Comparison of ENCODE assay signal across 17 mouse cellular contexts in genomic region chr2:59170208-59170589, GRCm38 (mm10). TPM values are rescaled to one million over a fixed set of nuclear protein-coding genes. Genes with fewer than 3 reads are reported as not detected.
DNase-seq lines count a peak whose midpoint lies in the region; ATAC-seq and TF ChIP-seq lines count a peak whose summit lies in the region.
"Had no signal": no experiment of that assay in that cellular context is flagged by ENCODE, and none has a peak within 500 bp of the region (broad histone marks: within the 10 kb centered on the region; RNA-seq: fewer than 3 reads in every experiment).

No protein-coding gene starts in this region.

- H3K9me3 ChIP-seq in liver, postnatal 0 days (ENCODE audit: low read length), result no peaks in the 10 kb centered on the region
- H3K9me3 ChIP-seq in liver, embryonic 11.5 days (ENCODE audit: control insufficient read depth, low read length), result no peaks in the 10 kb centered on the region
- H3K9me3 ChIP-seq in lung, postnatal 0 days (ENCODE audit: low read length), result no peaks in the 10 kb centered on the region
- no peaks in the 10 kb centered on the region for H3K9me3 ChIP-seq in stomach, embryonic 16.5 days (replicated peaks; ENCODE audit: control insufficient read depth, low read length)
- H3K9me3 ChIP-seq: forebrain, embryonic 13.5 days; heart, embryonic 12.5 days; hindbrain, embryonic 13.5 days; midbrain, embryonic 10.5 days had no signal

- no peak for TF ChIP-seq EP300 in liver, postnatal 0 days (IDR thresholded peaks at IDR 0.05; ENCODE audit: low read depth)
- no peak for TF ChIP-seq EP300 in lung, postnatal 0 days (IDR thresholded peaks at IDR 0.05)

- H3K27ac ChIP-seq in kidney, adult 2 months (ENCODE audit: insufficient read depth, low read depth, low read length), result peak overlapping the region; percentile 92
- H3K27ac ChIP-seq in liver, postnatal 0 days (ENCODE audit: low read depth), result no peak overlapping the region
- no peak overlapping the region for H3K27ac ChIP-seq in liver, embryonic 11.5 days (ENCODE audit: low read depth, low read length)
- H3K27ac ChIP-seq in lung, postnatal 0 days (ENCODE audit: low read length), result no peak overlapping the region
- peak overlapping the region; percentile 76 for H3K27ac ChIP-seq in stomach, embryonic 16.5 days (ENCODE audit: low read length)
- H3K27ac ChIP-seq: forebrain, embryonic 13.5 days; hindbrain, embryonic 13.5 days; midbrain, embryonic 10.5 days had no signal

- no peak overlapping the region for H3K4me3 ChIP-seq in kidney, adult 2 months (ENCODE audit: insufficient read depth, low read depth, low read length)
- no peak overlapping the region for H3K4me3 ChIP-seq in liver, postnatal 0 days (ENCODE audit: low read depth, low read length)
- no peak overlapping the region for H3K4me3 ChIP-seq in liver, embryonic 11.5 days (ENCODE audit: low read depth, low read length)
- H3K4me3 ChIP-seq in lung, postnatal 0 days (ENCODE audit: low read depth, low read length), result no peak overlapping the region
- no peak overlapping the region for H3K4me3 ChIP-seq in stomach, embryonic 16.5 days (replicated peaks; ENCODE audit: low read length)
- H3K4me3 ChIP-seq: forebrain, embryonic 13.5 days; heart, embryonic 12.5 days; hindbrain, embryonic 13.5 days; midbrain, embryonic 10.5 days had no signal

- WGBS in kidney, adult 2 months, result 51% methylated on average over 3 of the region's 3 CpGs
- WGBS in liver, postnatal 0 days (ENCODE audit: insufficient replicate concordance), result 54% methylated on average over 3 of the region's 3 CpGs
- 65% methylated on average over 3 of the region's 3 CpGs for WGBS in liver, embryonic 11.5 days
- WGBS in lung, postnatal 0 days, result 50% methylated on average over 3 of the region's 3 CpGs
- 67% methylated on average over 3 of the region's 3 CpGs for WGBS in stomach, embryonic 16.5 days

- ATAC-seq in liver, postnatal 0 days, result 0 out of 2 replicates have a peak, but pooled peaks have one; percentile 31
- ATAC-seq in liver, embryonic 11.5 days (replicated peaks; ENCODE audit: low FRiP score), result no peak
- peak; percentile 84 for ATAC-seq in lung, postnatal 0 days
- ATAC-seq in stomach, embryonic 16.5 days (ENCODE audit: insufficient read depth, low FRiP score), result no peak; the same call in 1 of the 2 replicates
- ATAC-seq: forebrain, embryonic 13.5 days; inflammation-experienced regulatory T-cells, adult 6 months had no signal

- H3K4me1 ChIP-seq in kidney, adult 2 months (ENCODE audit: control insufficient read depth, insufficient read depth, low read length), result peaks cover 28% of the 10 kb centered on the region
- peaks cover 7% of the 10 kb centered on the region; the same call in 1 of the 2 replicates for H3K4me1 ChIP-seq in liver, postnatal 0 days (ENCODE audit: insufficient read depth)
- H3K4me1 ChIP-seq in liver, embryonic 11.5 days (replicated peaks; ENCODE audit: control insufficient read depth, insufficient read depth, low read length), result peaks cover 12% of the 10 kb centered on the region
- no peaks in the 10 kb centered on the region for H3K4me1 ChIP-seq in lung, postnatal 0 days (ENCODE audit: insufficient read depth, low read depth, low read length)
- H3K4me1 ChIP-seq in stomach, embryonic 16.5 days (ENCODE audit: control insufficient read depth, insufficient read depth, low read length), result peaks cover 30% of the 10 kb centered on the region; the same call in 1 of the 2 replicates
- H3K4me1 ChIP-seq: forebrain, embryonic 13.5 days; hindbrain, embryonic 13.5 days had no signal

- H3K4me2 ChIP-seq in liver, postnatal 0 days (ENCODE audit: low read depth, low read length), result no peak overlapping the region
- H3K4me2 ChIP-seq in liver, embryonic 11.5 days, result no peak overlapping the region
- no peak overlapping the region; the same call in 1 of the 2 replicates for H3K4me2 ChIP-seq in lung, postnatal 0 days (replicated peaks; ENCODE audit: low read depth, low read length)
- no peak overlapping the region for H3K4me2 ChIP-seq in stomach, embryonic 16.5 days (ENCODE audit: low read depth, low read length)
- H3K4me2 ChIP-seq: forebrain, embryonic 13.5 days; heart, embryonic 12.5 days; hindbrain, embryonic 13.5 days had no signal

- no peak for TF ChIP-seq POLR2A in kidney, adult 2 months (IDR thresholded peaks at IDR 0.05; ENCODE audit: low read depth, low read length)

- H3K27me3 ChIP-seq in kidney, adult 2 months (replicated peaks; ENCODE audit: control insufficient read depth, insufficient read depth, low read length), result no peaks in the 10 kb centered on the region
- H3K27me3 ChIP-seq in liver, postnatal 0 days (ENCODE audit: insufficient read depth, low read length), result no peaks in the 10 kb centered on the region
- no peaks in the 10 kb centered on the region for H3K27me3 ChIP-seq in liver, embryonic 11.5 days (replicated peaks; ENCODE audit: control insufficient read depth, insufficient read depth, low read length)
- no peaks in the 10 kb centered on the region for H3K27me3 ChIP-seq in lung, postnatal 0 days (replicated peaks; ENCODE audit: insufficient read depth, low read length)
- H3K27me3 ChIP-seq in stomach, embryonic 16.5 days (ENCODE audit: control insufficient read depth, insufficient read depth, low read length), result no peaks in the 10 kb centered on the region
- H3K27me3 ChIP-seq: forebrain, embryonic 13.5 days; heart, embryonic 12.5 days; hindbrain, embryonic 13.5 days had no signal

- DNase-seq in kidney, adult 2 months, result no peak
- DNase-seq in kidney, postnatal 25 days, result no peak
- DNase-seq in liver, postnatal 0 days, result no peak
- DNase-seq in liver, embryonic 11.5 days (ENCODE audit: low spot score), result no peak
- peak; percentile 78 for DNase-seq in lung, postnatal 0 days (ENCODE audit: low spot score)
- no peak for DNase-seq in gastrocnemius, postnatal 25 days
- DNase-seq: B cell, adult 2 months; heart, adult 11 months; right cerebral cortex, postnatal 4 days; thymus, adult 18-20 months had no signal

- no peak overlapping the region for H3K9ac ChIP-seq in liver, postnatal 0 days (replicated peaks)
- no peak overlapping the region for H3K9ac ChIP-seq in liver, embryonic 11.5 days (ENCODE audit: low read depth, low read length)
- H3K9ac ChIP-seq in lung, postnatal 0 days (replicated peaks; ENCODE audit: low read depth), result no peak overlapping the region
- no peak overlapping the region for H3K9ac ChIP-seq in stomach, embryonic 16.5 days (ENCODE audit: low read length)
- H3K9ac ChIP-seq: forebrain, embryonic 13.5 days; heart, embryonic 12.5 days; hindbrain, embryonic 13.5 days had no signal

- TF ChIP-seq CTCF in kidney, adult 2 months (conservative IDR thresholded peaks at IDR 0.05; ENCODE audit: insufficient read depth, insufficient read length, low read depth, low read length), result no peak
- TF ChIP-seq CTCF in liver, postnatal 0 days (IDR thresholded peaks at IDR 0.05; ENCODE audit: low read depth), result no peak
- TF ChIP-seq CTCF in lung, postnatal 0 days (IDR thresholded peaks at IDR 0.05), result no peak

- no peaks in the 10 kb centered on the region for H3K36me3 ChIP-seq in kidney, adult 2 months (ENCODE audit: control insufficient read depth, insufficient read depth, low read length)
- H3K36me3 ChIP-seq in liver, postnatal 0 days (replicated peaks; ENCODE audit: insufficient read depth, low read length), result no peaks in the 10 kb centered on the region
- no peaks in the 10 kb centered on the region for H3K36me3 ChIP-seq in liver, embryonic 11.5 days (ENCODE audit: control insufficient read depth, insufficient read depth, low read length)
- H3K36me3 ChIP-seq in lung, postnatal 0 days (ENCODE audit: insufficient read depth, low read length), result no peaks in the 10 kb centered on the region
- H3K36me3 ChIP-seq in stomach, embryonic 16.5 days (ENCODE audit: control insufficient read depth, insufficient read depth, low read length), result no peaks in the 10 kb centered on the region
- H3K36me3 ChIP-seq: heart, embryonic 12.5 days; hindbrain, embryonic 13.5 days had no signal

RNA-seq across cellular contexts. Expression of gene Pkp4, which starts 9.5 kb away (rescaled TPM):
- polyA plus RNA-seq in kidney, adult 2 months (2012; rRNA removed), result 211 and 242 TPM in 2 replicates
- 6.8 and 7.7 TPM in 2 replicates for polyA plus RNA-seq in liver, postnatal 0 days (2015; fragmentation: Nextera tagmentation; extraction: Ambion mirVana)
- 14.0 and 17.7 TPM in 2 replicates for polyA plus RNA-seq in liver, embryonic 11.5 days (2014; fragmentation: Nextera tagmentation; extraction: Ambion mirVana)
- polyA plus RNA-seq in lung, postnatal 0 days (2015; fragmentation: Nextera tagmentation; extraction: Ambion mirVana), result 14.8 and 18.0 TPM in 2 replicates
- 30.0 and 32.6 TPM in 2 replicates for polyA plus RNA-seq in stomach, embryonic 16.5 days (2015; fragmentation: Nextera tagmentation; extraction: Ambion mirVana)
- 10 to 100 TPM; 27.3 to 27.9 TPM for total RNA-seq in gastrocnemius, postnatal 25 days (2021)

RNA-seq across cellular contexts. Expression of gene Ccdc148, which starts 9.7 kb away (rescaled TPM):
- 0.90 and 1.0 TPM in 2 replicates for polyA plus RNA-seq in kidney, adult 2 months (2012; rRNA removed)
- 0.58 and 0.75 TPM in 2 replicates for polyA plus RNA-seq in liver, postnatal 0 days (2015; fragmentation: Nextera tagmentation; extraction: Ambion mirVana)
- 0.13 and 0.32 TPM in 2 replicates for polyA plus RNA-seq in liver, embryonic 11.5 days (2014; fragmentation: Nextera tagmentation; extraction: Ambion mirVana)
- 0.68 and 1.6 TPM in 2 replicates for polyA plus RNA-seq in lung, postnatal 0 days (2015; fragmentation: Nextera tagmentation; extraction: Ambion mirVana)
- polyA plus RNA-seq in stomach, embryonic 16.5 days (2015; fragmentation: Nextera tagmentation; extraction: Ambion mirVana), result 0.93 and 1.4 TPM in 2 replicates
- total RNA-seq in gastrocnemius, postnatal 25 days (2021), result not detected
- total RNA-seq: gastrocnemius, adult 8-10 months had no signal

Comparison
In these comparisons a context has a peak if more than half of its experiments do, and no peak if none do; other contexts are left out.
1. ATAC-seq: peak in liver, postnatal 0 days (single experiment) and lung, postnatal 0 days (single experiment); none in liver, embryonic 11.5 days (single experiment) and stomach, embryonic 16.5 days (single experiment).
2. H3K27ac ChIP-seq: peak in kidney, adult 2 months (single experiment) and stomach, embryonic 16.5 days (single experiment); none in liver, postnatal 0 days (single experiment), liver, embryonic 11.5 days (single experiment) and lung, postnatal 0 days (single experiment).